Mouse (Mus musculus): ENCODE measurements around the gene Jak1.

Gene Jak1

DNA sequence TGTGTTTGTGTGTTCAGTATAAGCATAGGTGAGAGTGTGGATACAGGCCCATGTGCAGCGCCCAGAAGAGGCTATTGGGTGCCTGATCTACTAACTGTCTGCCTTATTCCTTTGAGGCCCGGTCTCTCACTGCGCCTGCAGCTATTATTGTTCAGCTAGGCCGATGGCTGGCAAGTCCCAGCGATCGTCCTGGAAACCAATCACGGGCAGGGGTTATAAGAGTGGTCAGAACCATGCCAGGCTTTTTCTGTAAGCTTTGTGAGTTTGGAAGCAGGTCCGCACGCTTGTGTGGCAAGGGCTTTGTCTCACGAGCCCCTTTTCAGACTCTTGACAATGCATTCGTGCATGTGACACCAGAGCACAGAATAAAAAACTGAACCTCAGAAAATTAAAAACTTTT lies 23.2 kb upstream of the Jak1 start:
- no peak for TF ChIP-seq GATA4 (IDR thresholded peaks at IDR 0.05; ENCODE audit: insufficient replicate concordance, low read length)

DNA sequence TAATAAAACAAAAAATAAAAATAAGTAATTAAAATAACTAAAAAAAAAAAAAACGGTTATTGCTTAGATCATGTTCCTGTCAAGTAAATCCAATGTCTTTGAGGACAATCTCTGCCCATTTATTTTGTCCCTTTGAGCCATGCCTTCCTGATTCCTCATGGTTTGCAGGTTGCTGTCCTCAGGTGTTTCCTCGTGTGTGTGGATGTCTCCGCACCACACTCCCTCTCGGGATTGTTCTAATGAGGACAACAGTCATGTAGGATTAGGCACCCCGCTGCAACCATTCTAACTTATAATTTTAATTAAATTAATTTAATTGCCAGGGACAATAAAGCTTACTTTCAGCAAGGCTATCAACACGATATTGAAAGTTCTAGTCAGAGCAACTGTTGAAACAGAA lies 21.5 kb upstream of the Jak1 start:
- TF ChIP-seq GATA4 (IDR thresholded peaks at IDR 0.05; ENCODE audit: insufficient replicate concordance, low read length) = no peak

DNA sequence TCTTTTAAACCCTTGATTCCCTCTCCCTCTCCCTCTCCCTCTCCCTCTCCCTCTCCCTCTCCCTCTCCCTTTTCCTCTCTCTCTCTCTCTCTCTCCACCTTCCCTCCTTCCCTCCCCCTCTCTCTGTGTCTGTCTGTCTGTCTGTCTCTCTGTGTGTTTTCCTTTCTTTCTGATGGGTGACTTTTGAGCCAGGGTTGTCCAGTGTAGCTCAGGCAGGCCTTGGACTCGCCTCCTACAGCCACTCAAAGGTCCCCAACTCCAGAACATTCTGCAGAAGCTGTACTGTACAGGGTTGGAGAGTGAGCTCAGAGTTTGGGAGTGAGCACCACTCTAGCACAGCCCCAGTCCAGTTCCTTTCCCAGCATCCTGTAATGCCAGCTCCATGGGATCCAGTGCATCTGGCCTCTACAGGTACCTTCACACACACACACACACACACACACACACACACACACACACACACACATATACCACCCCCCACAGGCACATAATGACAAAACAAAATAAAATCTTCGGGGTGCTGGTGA lies 20.9 kb upstream of the Jak1 start:
- TF ChIP-seq GATA4 (IDR thresholded peaks at IDR 0.05; ENCODE audit: insufficient replicate concordance, low read length) = no peak

DNA sequence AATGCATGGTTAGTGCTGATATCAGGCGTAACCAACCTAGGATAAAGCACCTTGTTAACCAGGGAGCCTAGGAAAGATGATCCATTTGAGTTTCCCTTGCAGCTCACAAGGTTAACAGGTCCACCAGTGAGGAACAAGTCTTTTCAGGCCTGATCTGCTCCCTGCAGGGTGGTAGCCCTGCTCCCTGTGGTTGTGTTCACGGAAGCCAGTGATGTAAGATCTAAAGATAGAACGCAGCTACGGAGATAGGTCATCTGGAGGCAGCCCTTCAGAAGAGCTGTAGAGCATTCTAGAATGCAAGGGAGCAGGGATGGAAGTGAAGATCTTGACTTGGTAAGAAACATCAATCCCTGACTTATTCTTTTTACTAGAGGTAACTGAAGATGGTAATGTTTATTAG lies 18.9 kb upstream of the Jak1 start:
- no peak for TF ChIP-seq GATA4 (IDR thresholded peaks at IDR 0.05; ENCODE audit: insufficient replicate concordance, low read length)

DNA sequence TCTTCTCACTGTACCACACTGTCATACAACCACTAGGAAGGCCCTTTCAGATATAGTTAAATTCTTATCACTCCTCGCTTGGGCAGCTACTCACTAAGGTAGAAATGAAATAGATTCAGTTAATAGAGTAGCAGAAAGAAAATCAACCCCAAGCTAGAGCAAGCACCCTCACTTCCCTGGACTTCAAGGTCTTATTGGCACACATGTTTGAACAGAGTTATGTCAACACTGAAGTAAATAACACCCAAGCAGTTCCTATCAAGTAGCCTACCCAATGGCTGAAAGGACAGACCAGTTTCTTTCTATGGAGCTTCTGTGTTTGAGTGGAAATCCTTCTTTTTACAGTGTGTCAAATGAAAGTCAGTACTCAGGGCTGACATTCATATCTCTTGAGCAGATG lies 17.2 kb upstream of the Jak1 start:
- no peak for TF ChIP-seq GATA4 (IDR thresholded peaks at IDR 0.05; ENCODE audit: insufficient replicate concordance, low read length)

DNA sequence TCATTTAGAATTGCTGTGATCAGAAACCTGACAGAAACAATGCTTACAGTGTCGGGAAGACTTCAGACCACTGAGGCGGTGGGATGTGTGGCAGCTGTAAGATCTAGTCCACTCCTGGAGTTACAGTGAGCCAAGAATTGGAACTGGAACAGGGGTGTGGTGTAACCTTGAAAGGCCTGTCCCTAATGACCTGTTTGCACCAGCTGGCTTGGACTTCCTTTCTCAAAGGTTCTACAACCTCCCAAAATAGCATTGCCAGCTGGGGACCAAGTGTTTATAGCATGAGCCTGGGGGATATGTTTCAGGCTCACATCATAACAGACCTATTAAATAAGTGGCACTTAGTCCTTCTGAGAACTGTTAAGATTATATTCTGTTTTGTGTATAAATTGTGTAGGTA lies 15.0 kb upstream of the Jak1 start:
- TF ChIP-seq GATA4 (IDR thresholded peaks at IDR 0.05; ENCODE audit: insufficient replicate concordance, low read length) = no peak

DNA sequence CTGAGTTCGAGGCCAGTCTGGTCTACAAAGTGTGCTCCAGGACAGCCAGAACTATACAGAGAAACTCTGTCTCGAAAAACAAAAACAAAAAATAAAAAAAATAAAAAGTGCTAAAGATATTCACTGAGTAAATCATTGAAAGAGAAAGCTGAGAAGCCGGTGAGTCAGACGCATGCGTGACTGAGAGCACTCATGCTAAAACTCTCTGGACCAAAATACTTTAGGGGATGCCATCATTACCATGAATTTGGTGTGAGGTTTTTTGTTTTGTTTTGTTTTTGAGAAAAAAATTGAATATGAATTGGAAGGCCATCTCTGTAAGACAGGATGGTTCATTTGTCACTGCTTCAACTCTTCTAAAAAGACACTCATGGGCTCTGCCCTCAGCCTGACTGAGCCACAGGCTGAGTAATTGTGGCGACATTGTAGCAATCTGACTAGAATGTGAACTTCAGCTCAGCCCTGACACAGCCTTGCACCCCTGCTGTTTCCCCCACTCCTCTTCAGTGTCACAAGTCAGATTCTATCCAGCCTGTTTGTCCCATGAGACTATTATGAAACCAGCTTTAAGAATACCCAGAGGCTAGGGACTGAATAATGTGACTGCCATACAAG lies 11.5 kb upstream of the Jak1 start:
- no peak for TF ChIP-seq GATA4 (IDR thresholded peaks at IDR 0.05; ENCODE audit: insufficient replicate concordance, low read length)

DNA sequence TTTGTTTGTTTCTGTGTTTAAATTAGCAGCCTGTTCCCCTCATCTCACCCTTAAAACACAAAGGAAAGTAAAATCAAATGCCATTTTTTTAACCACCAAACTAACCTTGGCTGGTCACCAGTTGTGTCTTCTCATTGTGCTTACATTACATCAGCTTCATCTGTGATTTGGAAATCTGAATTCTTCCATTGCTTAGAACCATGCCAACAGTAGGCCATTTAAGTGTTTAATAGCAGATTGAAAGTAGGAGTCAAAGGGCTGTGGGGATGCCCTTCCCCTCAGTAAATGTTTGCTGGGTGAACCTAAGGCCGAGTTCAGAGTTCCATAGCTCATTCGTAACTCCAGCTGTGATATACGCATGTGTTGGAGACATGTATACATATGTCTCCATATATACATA lies 10.8 kb upstream of the Jak1 start:
- no peak for TF ChIP-seq GATA4 (IDR thresholded peaks at IDR 0.05; ENCODE audit: insufficient replicate concordance, low read length)

DNA sequence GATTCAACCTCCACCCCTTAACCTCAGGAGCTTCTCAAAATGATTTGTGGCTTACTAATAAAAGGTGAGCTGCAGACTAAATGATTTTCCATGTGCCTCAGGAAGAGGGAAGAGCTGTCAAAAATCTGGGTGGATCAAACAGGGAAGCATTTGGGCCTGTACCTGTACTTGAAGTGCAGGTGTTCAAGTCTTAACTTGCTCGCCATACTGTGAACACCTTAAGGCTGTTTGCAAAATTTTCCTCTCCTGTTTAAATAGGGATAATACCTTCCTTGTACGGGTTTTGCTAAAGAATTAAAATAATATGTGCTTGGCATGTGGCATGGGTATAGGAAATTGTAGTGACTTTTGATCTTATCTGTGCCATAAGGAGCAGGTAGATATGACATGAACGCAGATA lies 5.7 kb upstream of the Jak1 start:
- no peak for TF ChIP-seq GATA4 (IDR thresholded peaks at IDR 0.05; ENCODE audit: insufficient replicate concordance, low read length)

DNA sequence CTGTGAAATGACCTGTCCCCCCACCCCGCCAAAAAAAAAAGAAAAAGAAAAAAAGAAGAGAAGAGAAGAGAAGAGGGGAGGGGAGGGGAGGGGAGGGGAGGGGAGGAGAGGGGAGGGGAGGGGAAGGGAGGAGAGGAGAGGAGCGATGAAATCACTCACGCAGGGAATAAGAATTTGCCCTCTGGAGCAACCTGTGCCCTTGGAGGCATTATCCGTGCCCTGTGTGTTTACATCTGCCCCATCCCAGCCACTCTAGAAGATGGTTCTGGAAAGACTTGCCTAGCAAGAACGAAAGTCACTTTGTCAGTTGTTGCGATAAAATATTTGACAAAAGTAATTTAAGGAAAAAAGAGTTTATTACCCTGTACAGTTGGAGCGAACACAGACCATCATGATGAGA lies 441 bp upstream of the Jak1 start:
- TF ChIP-seq GATA4 (IDR thresholded peaks at IDR 0.05; ENCODE audit: insufficient replicate concordance, low read length) = no peak

DNA sequence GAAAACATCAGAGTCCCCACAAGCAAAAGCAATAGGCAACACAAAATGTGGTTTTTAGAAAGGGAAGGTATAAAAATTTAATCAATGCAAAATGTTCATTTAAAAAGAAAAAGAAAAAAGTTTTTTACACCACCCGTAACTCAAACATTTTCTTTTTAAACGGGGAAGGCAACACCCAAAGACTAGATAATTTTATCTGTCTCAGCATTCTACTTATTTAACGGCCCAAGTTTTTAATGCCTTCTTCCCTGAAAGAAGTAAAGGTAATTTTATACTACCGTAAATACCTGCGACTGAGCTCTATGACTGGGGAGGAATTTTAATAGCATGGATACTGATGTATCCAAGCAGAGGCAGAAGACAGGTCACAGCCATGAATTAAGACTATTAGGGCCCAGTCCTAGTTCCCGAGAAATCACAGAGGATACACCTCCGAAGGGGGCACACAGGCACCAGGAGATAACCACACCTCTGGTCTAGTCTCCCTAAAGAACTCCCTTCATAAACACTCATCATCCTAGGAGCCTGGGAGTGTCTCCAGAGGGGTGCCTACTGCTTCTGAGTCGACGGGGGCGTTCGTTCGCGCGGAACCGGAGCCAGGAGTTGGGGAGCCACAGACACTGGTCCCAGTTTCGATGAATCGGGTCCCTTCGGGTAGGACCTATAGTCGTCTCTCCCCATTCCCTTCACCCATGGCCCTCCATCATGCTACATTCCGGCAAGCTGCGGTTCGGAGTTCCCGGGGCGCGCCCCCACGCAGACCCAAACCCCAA lies 928 bp downstream of the Jak1 start:
- no peak for TF ChIP-seq GATA4 (IDR thresholded peaks at IDR 0.05; ENCODE audit: insufficient replicate concordance, low read length)

DNA sequence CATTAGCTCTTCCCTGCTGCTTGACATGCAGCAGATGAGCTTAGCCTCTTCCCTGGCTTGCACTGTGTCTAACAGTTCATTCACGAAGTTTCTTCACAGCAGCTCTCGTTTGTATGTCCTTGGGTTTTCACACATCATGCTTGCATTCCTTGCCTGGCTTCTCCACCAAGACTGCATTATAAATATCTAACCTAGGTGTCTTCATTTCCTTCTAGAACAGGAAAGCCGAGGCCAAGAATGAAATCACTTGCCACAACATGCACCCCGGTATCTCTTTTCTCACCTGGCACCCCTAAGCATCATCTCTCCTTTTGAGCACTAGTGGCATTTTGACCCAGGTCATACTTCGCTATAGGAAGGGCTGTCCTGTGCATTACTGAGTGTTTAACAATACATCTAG lies 3.5 kb downstream of the Jak1 start:
- TF ChIP-seq GATA4 (IDR thresholded peaks at IDR 0.05; ENCODE audit: insufficient replicate concordance, low read length) = no peak

DNA sequence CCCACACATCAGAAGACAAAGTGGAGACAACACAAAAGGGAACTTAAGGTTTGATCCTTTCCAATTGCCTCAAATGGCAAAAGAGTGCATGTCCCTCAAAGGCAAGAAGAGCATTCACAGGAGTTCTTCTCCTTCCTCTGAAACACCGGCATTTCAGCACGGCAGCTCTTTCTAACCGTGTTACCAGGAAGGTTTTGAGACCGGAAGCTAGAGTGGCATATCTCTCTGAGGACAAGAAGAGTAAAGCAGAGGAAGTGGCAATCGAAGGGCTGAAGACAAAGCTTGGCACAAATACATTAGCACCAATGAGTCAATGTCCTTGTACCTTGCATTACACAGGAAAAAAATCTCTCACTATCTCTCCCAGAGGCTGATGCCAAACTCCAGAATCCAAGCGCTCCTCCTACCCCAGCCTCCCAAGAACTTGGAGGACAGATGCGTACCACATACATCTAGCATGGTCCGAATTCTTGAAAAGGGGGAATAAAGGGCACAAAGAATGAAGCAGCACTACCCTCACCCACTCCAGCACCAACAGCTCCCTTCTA lies 4.3 kb downstream of the Jak1 start:
- TF ChIP-seq GATA4 (IDR thresholded peaks at IDR 0.05; ENCODE audit: insufficient replicate concordance, low read length) = no peak; the same call in 1 of the 2 replicates

DNA sequence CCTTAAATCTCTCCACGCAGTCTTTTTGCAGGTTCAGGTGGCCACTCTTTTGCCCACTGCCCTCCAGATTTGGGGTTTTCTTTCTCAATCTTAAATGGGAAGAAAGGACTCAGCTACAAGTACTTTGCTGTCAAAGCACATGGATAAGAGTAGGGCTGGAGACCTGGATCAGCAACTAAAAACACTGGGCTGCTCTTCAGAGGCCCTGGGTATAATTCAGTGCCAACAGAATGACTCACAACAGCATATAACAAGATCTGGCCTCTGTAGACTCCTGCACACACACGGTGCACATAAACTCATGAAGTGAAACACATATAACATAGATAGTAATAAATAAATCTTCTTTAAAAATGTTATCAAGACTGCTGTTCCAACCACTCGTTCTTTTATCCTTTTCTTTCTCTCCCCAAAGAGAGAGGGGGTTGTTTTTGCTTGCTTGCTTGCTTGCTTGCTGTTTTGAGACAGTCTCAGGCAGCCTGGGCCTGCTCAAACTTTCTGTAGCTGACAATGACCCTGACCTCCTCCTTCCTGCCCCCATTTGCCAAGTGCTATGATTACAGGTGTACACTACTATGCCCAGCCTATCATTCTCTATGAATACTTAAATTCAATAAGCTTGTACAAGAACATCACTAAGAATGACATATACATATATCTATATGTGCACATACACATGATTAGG lies 8.4 kb downstream of the Jak1 start:
- TF ChIP-seq GATA4 (IDR thresholded peaks at IDR 0.05; ENCODE audit: insufficient replicate concordance, low read length) = no peak

DNA sequence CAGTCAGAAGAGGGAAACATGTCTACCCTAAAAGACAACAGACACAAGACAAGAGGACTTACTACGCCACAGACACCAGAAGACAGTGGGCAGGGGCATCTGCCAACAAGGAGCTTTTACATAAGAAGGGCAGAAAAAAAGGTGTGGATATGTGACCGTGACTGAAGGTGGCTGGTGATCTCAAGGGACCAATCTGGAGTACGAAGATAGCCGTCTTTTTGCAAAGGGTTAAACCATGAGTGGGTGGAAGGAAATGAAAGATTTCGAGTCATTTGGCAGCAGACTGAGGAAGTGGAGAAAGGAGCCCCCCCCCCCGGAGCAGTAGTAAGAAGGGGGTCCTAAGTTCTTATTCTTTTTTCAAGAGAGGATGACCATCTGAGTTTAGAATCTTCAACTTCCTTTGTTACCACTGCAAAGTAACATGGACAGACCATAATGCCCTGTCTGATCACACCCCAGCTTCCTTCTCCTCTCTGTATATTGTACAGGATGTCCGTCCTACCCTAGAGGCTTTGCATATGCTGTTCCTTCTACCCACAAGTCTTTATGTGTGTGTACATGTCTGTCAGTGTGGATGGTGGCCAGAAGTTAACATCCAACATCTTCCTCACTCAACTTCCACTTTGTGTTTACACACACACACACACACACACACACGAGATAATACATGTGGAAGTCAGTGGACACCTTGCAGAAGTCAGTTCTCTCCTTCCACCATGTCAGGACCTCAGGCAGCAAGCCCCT lies 10.3 kb downstream of the Jak1 start:
- TF ChIP-seq GATA4 (IDR thresholded peaks at IDR 0.05; ENCODE audit: insufficient replicate concordance, low read length) = 0 out of 2 replicates have a peak, but pooled peaks have one; percentile 4

Measured in liver, adult (tissue).